12 mouse cellular contexts compared by ENCODE assay signal in the genomic region with DNA sequence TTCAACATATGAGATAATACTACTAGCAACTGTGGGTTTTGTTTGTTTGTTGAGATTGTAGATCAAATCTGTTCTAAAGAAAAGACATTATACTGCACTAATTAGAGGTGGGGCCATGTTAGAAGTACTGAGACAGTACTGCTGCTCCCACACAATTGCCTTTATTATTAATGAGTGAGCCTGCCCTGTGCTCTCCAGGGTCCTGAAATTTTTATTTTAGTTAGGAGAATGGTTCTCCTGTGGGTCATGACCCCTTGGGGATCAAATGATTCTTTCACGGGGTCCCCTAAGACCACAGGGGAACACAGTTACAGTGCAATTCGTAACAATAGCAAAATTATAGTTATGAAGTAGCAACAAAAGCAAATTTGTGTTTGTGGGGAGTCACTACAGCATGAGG.
"Had no signal": no experiment of that assay in that cellular context is flagged by ENCODE, and none has a peak within 500 bp of the region (broad histone marks: within the 10 kb centered on the region; RNA-seq: fewer than 3 reads in every experiment).

No protein-coding gene starts in this region.

- H3K9me3 ChIP-seq: limb, embryonic 15.5 days; liver, embryonic 12.5 days; lung, embryonic 15.5 days; neural tube, embryonic 12.5 days had no signal

- H3K4me2 ChIP-seq: limb, embryonic 15.5 days; liver, embryonic 12.5 days; lung, embryonic 15.5 days; neural tube, embryonic 12.5 days had no signal

- H3K9ac ChIP-seq: limb, embryonic 15.5 days; liver, embryonic 12.5 days; lung, embryonic 15.5 days; neural tube, embryonic 12.5 days had no signal

- H3K36me3 ChIP-seq: limb, embryonic 15.5 days; liver, embryonic 12.5 days; lung, embryonic 15.5 days; neural tube, embryonic 12.5 days had no signal

- H3K27ac ChIP-seq: layer of hippocampus, adult 2 months; limb, embryonic 15.5 days; liver, embryonic 12.5 days; lung, embryonic 15.5 days; neural tube, embryonic 12.5 days had no signal

- ATAC-seq: liver, embryonic 12.5 days had no signal

- H3K27me3 ChIP-seq: limb, embryonic 15.5 days; liver, embryonic 12.5 days; lung, embryonic 15.5 days; neural tube, embryonic 12.5 days had no signal

- H3K4me1 ChIP-seq: limb, embryonic 15.5 days; lung, embryonic 15.5 days; neural tube, embryonic 12.5 days had no signal

- DNase-seq: kidney, adult 8-10 months; kidney, postnatal 36 days; left cerebral cortex, postnatal 4 days; lung, postnatal 14 days; midbrain, embryonic 14.5 days; right cerebral cortex, postnatal 25 days; thymus, postnatal 36 days had no signal

- H3K4me3 ChIP-seq: layer of hippocampus, adult 2 months; limb, embryonic 15.5 days; liver, embryonic 12.5 days; lung, embryonic 15.5 days; neural tube, embryonic 12.5 days had no signal
